Mouse (Mus musculus) E14TG2a.4 (cell line): ENCODE data around the gene Ccdc155.

ENCODE experiments used
- H3K27me3 ChIP-seq: 2 replicates; pipeline ENCODE4 v1.6.1; 2014; ENCODE audit warnings: low read length, control low read depth; ENCODE audit not compliant: insufficient read depth
- H3K36me3 ChIP-seq: 2 replicates; pipeline ENCODE4 v1.6.1; 2014; ENCODE audit warnings: low read length, control low read depth; ENCODE audit not compliant: insufficient read depth
- H3K4me1 ChIP-seq: replicated peaks from 2 replicates; pipeline ENCODE4 v1.6.1; 2014; ENCODE audit warnings: low read depth, low read length, control low read depth
- H3K4me3 ChIP-seq: replicated peaks from 2 replicates; pipeline ENCODE4 v1.5.1; 2014; ENCODE audit warnings: mild to moderate bottlenecking, low read length
- H3K9me3 ChIP-seq: 2 replicates; pipeline ENCODE4 v1.6.1; 2014; ENCODE audit warnings: low read length, control low read depth
- CTCF ChIP-seq: conservative IDR thresholded peaks from 2 replicates; pipeline ENCODE4 v1.5.1; 2014; ENCODE audit warnings: low read length
- NANOG ChIP-seq: IDR thresholded peaks from 2 replicates; pipeline ENCODE4 v1.6.1; 2014; ENCODE audit warnings: borderline replicate concordance, low read length, mixed read lengths
- POU5F1 ChIP-seq: IDR thresholded peaks from 2 replicates; pipeline ENCODE4 v1.6.1; 2014; ENCODE audit warnings: low read length, borderline replicate concordance

Ccdc155 gene

GRCm38 (mm10) chr7:45169495-45169894, 35.2 kb downstream of the Ccdc155 start:
- Histone ChIP-seq H3K27me3 (peaks cover 75% of the 10 kb centered on the region), H3K36me3 (peaks cover 5% of the 10 kb centered on the region; the same call in 1 of the 2 replicates)
- no peak for TF ChIP-seq NANOG
- TF ChIP-seq POU5F1, result no peak
- no peak for TF ChIP-seq CTCF

GRCm38 (mm10) chr7:45168656-45169055, 36.0 kb downstream of the Ccdc155 start:
- no peak for TF ChIP-seq POU5F1
- no peak for TF ChIP-seq NANOG
- no peak for TF ChIP-seq CTCF
- Histone ChIP-seq H3K4me3 (peak overlapping the region; percentile 66), H3K36me3 (peaks cover 5% of the 10 kb centered on the region; the same call in 1 of the 2 replicates), H3K4me1 (peaks cover 84% of the 10 kb centered on the region), H3K9me3 (peaks cover 13% of the 10 kb centered on the region), H3K27me3 (peaks cover 80% of the 10 kb centered on the region)

More at GRCm38 (mm10) chr7:45169495-45169894, 35.2 kb downstream of the Ccdc155 start:
- peaks cover 81% of the 10 kb centered on the region for H3K4me1 ChIP-seq
- no peak overlapping the region for H3K4me3 ChIP-seq
- peaks cover 13% of the 10 kb centered on the region for H3K9me3 ChIP-seq

- Histone ChIP-seq H3K36me3 (peaks cover 5% of the 10 kb centered on the region; the same call in 1 of the 2 replicates), H3K9me3 (peaks cover 13% of the 10 kb centered on the region), H3K4me1 (peaks cover 86% of the 10 kb centered on the region), H3K4me3 (peak overlapping the region; percentile 66), H3K27me3 (peaks cover 82% of the 10 kb centered on the region)
- no peak for TF ChIP-seq POU5F1
- TF ChIP-seq CTCF, result no peak
- TF ChIP-seq NANOG, result no peak
Observed at GRCm38 (mm10) chr7:45167761-45168445, 36.8 kb downstream of the Ccdc155 start.

- Histone ChIP-seq H3K4me1 (peaks cover 83% of the 10 kb centered on the region), H3K27me3 (peaks cover 87% of the 10 kb centered on the region), H3K9me3 (peaks cover 13% of the 10 kb centered on the region), H3K4me3 (no peak overlapping the region; the same call in 1 of the 2 replicates), H3K36me3 (peaks cover 5% of the 10 kb centered on the region; the same call in 1 of the 2 replicates)
- no peak for TF ChIP-seq CTCF
- no peak for TF ChIP-seq POU5F1
- no peak for TF ChIP-seq NANOG
Observed at GRCm38 (mm10) chr7:45166950-45167401, 37.7 kb downstream of the Ccdc155 start.

- Histone ChIP-seq H3K4me1 (peaks cover 77% of the 10 kb centered on the region), H3K4me3 (no peak overlapping the region), H3K27me3 (peaks cover 76% of the 10 kb centered on the region), H3K9me3 (peaks cover 13% of the 10 kb centered on the region), H3K36me3 (peaks cover 8% of the 10 kb centered on the region)
- TF ChIP-seq NANOG (no peak), POU5F1 (no peak), CTCF (no peak)
Observed at GRCm38 (mm10) chr7:45165701-45166100, 39.0 kb downstream of the Ccdc155 start.

GRCm38 (mm10) chr7:45164833-45165232, 39.9 kb downstream of the Ccdc155 start:
- Histone ChIP-seq H3K36me3 (peaks cover 17% of the 10 kb centered on the region), H3K4me3 (peak overlapping the region; percentile 86; the same call in 1 of the 2 replicates), H3K4me1 (peaks cover 72% of the 10 kb centered on the region), H3K9me3 (peaks cover 6% of the 10 kb centered on the region), H3K27me3 (peaks cover 67% of the 10 kb centered on the region)
- TF ChIP-seq POU5F1, result no peak

- TF ChIP-seq NANOG (no peak), CTCF (no peak), POU5F1 (no peak)
- Histone ChIP-seq H3K27me3 (peaks cover 58% of the 10 kb centered on the region), H3K4me1 (peaks cover 66% of the 10 kb centered on the region), H3K4me3 (peak within 1 kb of the TSS; percentile 86), H3K9me3 (no peaks in the 10 kb centered on the region), H3K36me3 (peaks cover 21% of the 10 kb centered on the region)
Observed at GRCm38 (mm10) chr7:45163735-45164490, 40.8 kb downstream of the Ccdc155 start, which contains the start of gene Slc17a7. Gene Slc17a7, plus strand, starts transcription at chr7:45163949.

- TF ChIP-seq POU5F1 (no peak), CTCF (no peak), NANOG (no peak)
- H3K4me3 ChIP-seq, result peak overlapping the region; percentile 86; the same call in 1 of the 2 replicates
- peaks cover 50% of the 10 kb centered on the region for H3K27me3 ChIP-seq
- peaks cover 61% of the 10 kb centered on the region for H3K4me1 ChIP-seq
- peaks cover 27% of the 10 kb centered on the region for H3K36me3 ChIP-seq
- no peaks in the 10 kb centered on the region for H3K9me3 ChIP-seq
Observed at GRCm38 (mm10) chr7:45162996-45163615, 41.6 kb downstream of the Ccdc155 start.
